Mouse (Mus musculus) right cerebral cortex, adult 2 months (tissue): ENCODE measurements at regions not wholly inside any gene's neighbourhood (a gene's known extent, or its start where the extent isn't known, plus 50 kb on each side); places are given as distances from the start of the nearest gene placed in this dataset.
"Not testable (repeated sequence)": the region's sequence is repeated elsewhere in the genome, so short reads cannot be mapped to it uniquely, and the experiment has no call there.

ENCODE experiments used
- DNase-seq, 2 experiments: peaks; one replicate each; pipeline ENCODE4 v3.0.0; 2021 to 2022; ENCODE audit warnings: low spot score in 2 of 2

- no peak for DNase-seq
These were observed 513.6 kb upstream of the Fam160b2 start for GRCm38 (mm10) chr14:71113198-71113597.

- no peak for DNase-seq
These were observed 505.0 kb upstream of the Fam160b2 start for GRCm38 (mm10) chr14:71104617-71105016.

- peak; percentile 15 to 49 for DNase-seq
These were observed 504.3 kb upstream of the Fam160b2 start for GRCm38 (mm10) chr14:71103955-71104354.

GRCm38 (mm10) chr14:71095661-71096422 is 496.2 kb upstream of the Fam160b2 start:
- no peak for DNase-seq

- peak; percentile 13 to 36 for DNase-seq
These were observed 493.1 kb upstream of the Fam160b2 start for GRCm38 (mm10) chr14:71092626-71093326.

GRCm38 (mm10) chr14:71085721-71086120 is 486.1 kb upstream of the Fam160b2 start:
- DNase-seq, result no peak

GRCm38 (mm10) chr14:71082327-71082726 is 482.7 kb upstream of the Fam160b2 start:
- DNase-seq, result no peak

GRCm38 (mm10) chr14:71075671-71076070 is 476.0 kb upstream of the Fam160b2 start:
- no peak for DNase-seq

- DNase-seq, result no peak
These were observed 474.4 kb upstream of the Fam160b2 start for GRCm38 (mm10) chr14:71074019-71074418.

- no peak for DNase-seq
These were observed 466.0 kb upstream of the Fam160b2 start for GRCm38 (mm10) chr14:71065669-71066068.

GRCm38 (mm10) chr14:71056601-71057000 is 457.0 kb upstream of the Fam160b2 start:
- DNase-seq, result no peak

GRCm38 (mm10) chr14:71055480-71055879 is 455.8 kb upstream of the Fam160b2 start:
- no peak for DNase-seq

- DNase-seq, result no peak
These were observed 454.4 kb upstream of the Fam160b2 start for GRCm38 (mm10) chr14:71053788-71054641.

GRCm38 (mm10) chr14:71047096-71047495 is 447.5 kb upstream of the Fam160b2 start:
- DNase-seq, result peak in 1 of 2 experiments; percentile 2

- DNase-seq, result not testable (repeated sequence)
These were observed 444.5 kb upstream of the Fam160b2 start for GRCm38 (mm10) chr14:71043879-71044770.

- no peak for DNase-seq
These were observed 437.0 kb upstream of the Fam160b2 start for GRCm38 (mm10) chr14:71036620-71037019.

- no peak for DNase-seq
These were observed 434.0 kb upstream of the Fam160b2 start for GRCm38 (mm10) chr14:71033586-71033985.

- DNase-seq, result no peak
These were observed 430.7 kb upstream of the Fam160b2 start for GRCm38 (mm10) chr14:71030164-71030880.
